ENCODE assay signal across 23 mouse cellular contexts in genomic region chr16:31639946-31640345, GRCm38 (mm10). TPM values are rescaled to one million over a fixed set of nuclear protein-coding genes. Genes with fewer than 3 reads are reported as not detected.
DNase-seq lines count a peak whose midpoint lies in the region; ATAC-seq and TF ChIP-seq lines count a peak whose summit lies in the region.
"Had no signal": no experiment of that assay in that cellular context is flagged by ENCODE, and none has a peak within 500 bp of the region (broad histone marks: within the 10 kb centered on the region; RNA-seq: fewer than 3 reads in every experiment).

No protein-coding gene starts in this region.

- H3K9ac ChIP-seq in forebrain, postnatal 0 days = no peak overlapping the region
- H3K9ac ChIP-seq: embryonic facial prominence, embryonic 13.5 days; forebrain, embryonic 15.5 days; hindbrain, embryonic 14.5 days; intestine, embryonic 15.5 days; limb, embryonic 13.5 days; liver, embryonic 15.5 days had no signal

- ATAC-seq in forebrain, postnatal 0 days = no peak
- ATAC-seq: forebrain, embryonic 15.5 days; intestine, embryonic 15.5 days had no signal

- intact Hi-C loops in heart, postnatal 25 days (cut with DNase I) = no loop called here

- no peak overlapping the region for H3K4me3 ChIP-seq in forebrain, postnatal 0 days (ENCODE audit: low read depth, low read length)
- H3K4me3 ChIP-seq: embryonic facial prominence, embryonic 13.5 days; forebrain, embryonic 15.5 days; intestine, embryonic 15.5 days; left cerebral cortex, adult 2 months; limb, embryonic 13.5 days; liver, embryonic 15.5 days had no signal

- no peaks in the 10 kb centered on the region for H3K4me1 ChIP-seq in forebrain, postnatal 0 days (ENCODE audit: insufficient read depth)
- H3K4me1 ChIP-seq: forebrain, embryonic 15.5 days; liver, embryonic 15.5 days had no signal

- H3K27me3 ChIP-seq in forebrain, postnatal 0 days (ENCODE audit: insufficient read depth, low read length) = no peaks in the 10 kb centered on the region
- H3K27me3 ChIP-seq: CH12.LX; embryonic facial prominence, embryonic 13.5 days; forebrain, embryonic 15.5 days; intestine, embryonic 15.5 days; limb, embryonic 13.5 days; liver, embryonic 15.5 days had no signal

- no peak overlapping the region for H3K4me2 ChIP-seq in forebrain, postnatal 0 days (ENCODE audit: low read depth)
- H3K4me2 ChIP-seq: embryonic facial prominence, embryonic 13.5 days; forebrain, embryonic 15.5 days; heart, embryonic 11.5 days; hindbrain, embryonic 14.5 days; intestine, embryonic 15.5 days; limb, embryonic 13.5 days; liver, embryonic 15.5 days; midbrain, embryonic 11.5 days had no signal

- peak; percentile 58 for DNase-seq in heart, adult 11 months
- DNase-seq in heart, postnatal 25 days (ENCODE audit: low spot score) = no peak
- peak; percentile 60 for DNase-seq in lung, postnatal 10 days
- no peak for DNase-seq in lung, postnatal 14 days
- DNase-seq in kidney, adult 8-10 months = peak; percentile 27 to 40
- DNase-seq in kidney, postnatal 25 days = peak; percentile 63 to 69
- DNase-seq in forebrain, postnatal 0 days = no peak
- no peak for DNase-seq in liver
- DNase-seq: adrenal gland, adult 2 months; cerebellum, adult 9-10 months; layer of hippocampus, adult 9-11 months; right cerebral cortex, postnatal 25 days had no signal

- no peak for TF ChIP-seq CTCF in forebrain, postnatal 0 days (IDR thresholded peaks at IDR 0.05; ENCODE audit: low read depth)

- 73% methylated on average over 4 of the region's 4 CpGs for WGBS in forebrain, postnatal 0 days

- no peaks in the 10 kb centered on the region for H3K9me3 ChIP-seq in forebrain, postnatal 0 days (ENCODE audit: low read length)
- H3K9me3 ChIP-seq: embryonic facial prominence, embryonic 13.5 days; forebrain, embryonic 15.5 days; intestine, embryonic 15.5 days; limb, embryonic 13.5 days had no signal

- H3K27ac ChIP-seq in forebrain, postnatal 0 days (ENCODE audit: low read depth, low read length) = no peak overlapping the region
- H3K27ac ChIP-seq: embryonic facial prominence, embryonic 13.5 days; forebrain, embryonic 15.5 days; hindbrain, embryonic 14.5 days; intestine, embryonic 15.5 days; left cerebral cortex, adult 2 months; limb, embryonic 13.5 days; liver, embryonic 15.5 days; stomach, postnatal 0 days had no signal

- no peaks in the 10 kb centered on the region for H3K36me3 ChIP-seq in forebrain, postnatal 0 days (ENCODE audit: insufficient read depth)
- H3K36me3 ChIP-seq: embryonic facial prominence, embryonic 13.5 days; forebrain, embryonic 15.5 days; intestine, embryonic 15.5 days; limb, embryonic 13.5 days; liver, embryonic 15.5 days had no signal

RNA-seq across cellular contexts. Expression of gene Dlg1, which starts 23.3 kb away (rescaled TPM):
- total RNA-seq in heart, postnatal 25 days (2021) = 10 to 100 TPM; 41.7 to 41.8 TPM
- total RNA-seq in forebrain, postnatal 0 days (2014; rRNA removed) = 27.7 and 37.7 TPM in 2 replicates
- polyA plus RNA-seq in forebrain, postnatal 0 days (2015; fragmentation: Nextera tagmentation; extraction: Ambion mirVana) = 6.6 and 11.3 TPM in 2 replicates

Comparison
In these comparisons a context has a peak if more than half of its experiments do, and no peak if none do; other contexts are left out.
1. DNase-seq: peak in heart, adult 11 months (single experiment), lung, postnatal 10 days (single experiment), kidney, adult 8-10 months (2 of 2) and kidney, postnatal 25 days (2 of 2); none in heart, postnatal 25 days (single experiment), lung, postnatal 14 days (single experiment), forebrain, postnatal 0 days (single experiment) and liver (single experiment).